Mouse (Mus musculus) gastrocnemius, postnatal 14 days (tissue): ENCODE measurements around the gene Prr5. TPM values are rescaled to one million over a fixed set of nuclear protein-coding genes. Genes with fewer than 3 reads are reported as not detected.
"Not testable (repeated sequence)": the region's sequence is repeated elsewhere in the genome, so short reads cannot be mapped to it uniquely, and the experiment has no call there.

Experiments used
- DNase-seq: peaks from one replicate; pipeline ENCODE4 v3.0.0; 2021; ENCODE audit warnings: mixed read lengths
- intact Hi-C: fragments of 180-260 bp; cut with DNase I; formaldehyde crosslinking; loops from one replicate; pipeline ENCODE4 v1.15.1; 2025; ENCODE audit warnings: low total_unique reads
- total RNA-seq, 2 experiments: library from RNA; stranded (reverse); gene quantifications; 2 replicates each; pipeline ENCODE4 v1.2.3; 2021

Gene Prr5
- total RNA-seq, 2 experiments from 2014 or later, result 7.3 to 8.5 TPM

- peak; percentile 72 for DNase-seq
- intact Hi-C loops, result loop anchor here (5.0 kb wide), 1 partner anchor 33 kb away; the partner anchor contains the start of gene Prr5
Measured at GRCm38 (mm10) chr15:84700147-84700794, 30.9 kb downstream of the Prr5 start.

- DNase-seq, result peak; percentile 61
Measured at GRCm38 (mm10) chr15:84701947-84702346, 32.5 kb downstream of the Prr5 start.

GRCm38 (mm10) chr15:84702391-84703345, 33.2 kb downstream of the Prr5 start:
- peak; percentile 48 for DNase-seq
- intact Hi-C loops, result loop anchor here (5.0 kb wide), 1 partner anchor 35 kb away; the partner anchor contains the start of gene Prr5

More at GRCm38 (mm10) chr15:84701947-84702346, 32.5 kb downstream of the Prr5 start:
- intact Hi-C loops, result loop anchor here (5.0 kb wide), 1 partner anchor 35 kb away; the partner anchor contains the start of gene Prr5

- no peak for DNase-seq
- intact Hi-C loops, result loop anchor here (5.0 kb wide), 1 partner anchor 37 kb away; the partner anchor contains the start of gene Prr5
Measured at GRCm38 (mm10) chr15:84703992-84704391, 34.6 kb downstream of the Prr5 start.

GRCm38 (mm10) chr15:84705351-84705901, 36.0 kb downstream of the Prr5 start:
- intact Hi-C loops, result no loop called here
- DNase-seq, result no peak

- intact Hi-C loops, result no loop called here
- no peak for DNase-seq
Measured at GRCm38 (mm10) chr15:84706983-84707619, 37.7 kb downstream of the Prr5 start.

DNA sequence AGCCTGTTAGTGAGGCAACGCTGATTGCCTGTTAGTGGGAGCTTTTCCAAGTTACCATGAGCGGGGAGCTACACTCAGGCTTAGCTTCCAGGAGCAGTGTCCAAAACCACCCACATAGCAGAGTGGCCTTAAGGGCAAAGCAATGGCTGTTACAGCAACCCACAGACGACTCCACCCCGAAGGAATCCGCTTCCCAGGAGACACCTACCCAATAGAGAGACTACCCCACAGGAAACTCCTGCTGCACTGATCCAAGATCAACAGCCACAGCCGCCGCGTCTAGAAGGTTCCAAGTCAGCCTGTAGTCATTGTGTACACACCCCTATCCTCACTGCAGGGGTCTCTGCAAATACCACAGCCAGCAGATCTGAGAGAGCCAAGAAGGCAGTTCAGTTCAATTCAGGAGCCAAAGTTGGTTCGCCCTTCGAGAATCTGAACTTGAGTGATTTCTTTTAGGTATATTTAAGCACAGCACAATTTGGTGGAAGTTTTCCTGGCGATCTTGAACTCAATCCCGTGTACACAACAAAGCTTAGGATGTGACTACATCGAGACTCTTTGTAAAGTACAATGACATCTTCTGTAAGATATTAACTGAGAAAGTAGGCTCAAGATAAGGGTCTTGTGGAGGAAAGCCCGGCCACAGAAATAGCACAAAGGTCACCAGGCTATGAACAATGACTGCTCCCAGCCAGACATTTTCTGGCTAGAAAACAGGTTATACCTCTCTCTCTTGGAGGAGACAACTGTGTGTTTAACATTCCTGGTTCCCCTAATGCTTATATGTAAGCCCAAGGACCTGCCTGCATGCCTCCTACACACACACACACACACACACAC, 43.4 kb downstream of the Prr5 start:
- intact Hi-C loops, result no loop called here

GRCm38 (mm10) chr15:84714730-84715129, 45.3 kb downstream of the Prr5 start:
- intact Hi-C loops, result no loop called here

More for the DNA sequence above, 43.4 kb downstream of the Prr5 start:
- DNase-seq, result no peak

GRCm38 (mm10) chr15:84715132-84715531, 45.7 kb downstream of the Prr5 start:
- no peak for DNase-seq
- intact Hi-C loops, result no loop called here

More at GRCm38 (mm10) chr15:84714730-84715129, 45.3 kb downstream of the Prr5 start:
- DNase-seq, result peak; percentile 86

GRCm38 (mm10) chr15:84717570-84718270, 48.3 kb downstream of the Prr5 start:
- DNase-seq, intact Hi-C loops: not testable (repeated sequence)

- no peak for DNase-seq
- intact Hi-C loops, result no loop called here
Measured at GRCm38 (mm10) chr15:84718785-84719184, 49.4 kb downstream of the Prr5 start.

- intact Hi-C loops, result no loop called here
- DNase-seq, result peak; percentile 25
Measured at GRCm38 (mm10) chr15:84719791-84720190, 50.4 kb downstream of the Prr5 start, which contains the start of gene Arhgap8. Arhgap8 (plus strand) TSS chr15:84720052.

- peak; percentile 21 for DNase-seq
- intact Hi-C loops, result no loop called here
Measured at GRCm38 (mm10) chr15:84720291-84721204, 51.1 kb downstream of the Prr5 start.

DNA sequence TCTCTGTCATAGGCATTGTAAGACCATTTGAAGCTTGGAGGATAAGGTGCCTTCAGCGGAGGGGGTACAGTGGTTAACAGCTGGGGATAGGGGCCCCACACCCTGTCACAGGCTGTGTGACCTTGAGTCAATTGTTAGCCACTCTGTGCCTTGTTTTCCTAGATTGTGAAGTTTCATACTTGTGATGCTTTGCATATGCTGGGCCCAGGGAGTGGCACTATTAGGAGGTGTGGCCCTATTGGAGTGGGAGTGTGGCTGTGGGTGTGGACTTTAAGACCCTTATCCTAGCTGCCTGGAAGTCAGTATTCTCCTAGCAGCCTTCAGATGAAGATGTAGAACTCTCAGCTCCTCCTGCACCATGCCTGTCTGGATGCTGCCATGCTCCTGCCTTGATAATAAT, 54.2 kb downstream of the Prr5 start:
- DNase-seq, intact Hi-C loops: not testable (repeated sequence)

- intact Hi-C loops, result no loop called here
- no peak for DNase-seq
Measured at GRCm38 (mm10) chr15:84724199-84724598, 54.8 kb downstream of the Prr5 start.

DNA sequence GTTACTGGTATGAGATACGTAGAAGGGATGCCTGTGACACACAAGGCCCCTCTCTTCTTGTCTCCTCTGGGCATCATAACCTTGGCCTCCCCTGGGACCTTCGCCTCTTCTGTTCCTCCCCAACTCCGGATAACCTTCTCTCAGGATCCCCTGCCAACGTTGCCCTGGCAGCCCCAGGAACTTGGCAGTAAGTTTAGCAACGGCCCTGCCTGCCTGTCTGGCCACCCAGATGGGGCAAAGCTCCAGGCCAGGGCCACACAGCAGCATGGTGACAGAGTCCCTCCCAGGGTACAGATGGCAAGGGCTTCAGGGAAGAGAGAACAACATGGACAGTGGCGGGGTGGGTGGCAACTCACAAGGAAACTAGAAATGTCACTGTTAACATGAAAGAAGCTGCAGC, 60.3 kb downstream of the Prr5 start:
- intact Hi-C loops, result no loop called here
- DNase-seq, result peak; percentile 60

GRCm38 (mm10) chr15:84730893-84731292, 61.5 kb downstream of the Prr5 start:
- no peak for DNase-seq
- intact Hi-C loops, result no loop called here
